Mouse (Mus musculus): ENCODE results near the gene Tesc. TPM values are rescaled to one million over a fixed set of nuclear protein-coding genes. Genes with fewer than 3 reads are reported as not detected.

Gene Tesc
- polyA plus RNA-seq, 1 experiment, result 6.1 TPM

GRCm38 (mm10) chr5:118085313-118085712 lies 57.8 kb downstream of the Tesc start:
- no peak overlapping the region for H3K4me3 ChIP-seq (replicated peaks; ENCODE audit: extremely low read depth, low read depth, low read length)
- peaks cover 25% of the 10 kb centered on the region for H3K4me1 ChIP-seq (ENCODE audit: control insufficient read depth, insufficient read depth, low read length)
- WGBS, result 77% methylated on average over 7 of the region's 7 CpGs
- TF ChIP-seq CTCF (IDR thresholded peaks at IDR 0.05; ENCODE audit: insufficient read depth, low read length), result no peak
- no peak for TF ChIP-seq POLR2A (IDR thresholded peaks at IDR 0.05; ENCODE audit: borderline replicate concordance, extremely low read depth, low read depth, low read length)
- DNase-seq, result no peak

GRCm38 (mm10) chr5:118086956-118087355 lies 59.4 kb downstream of the Tesc start:
- no peak for DNase-seq
- Histone ChIP-seq H3K4me1 (ENCODE audit: control insufficient read depth, insufficient read depth, low read length) (peaks cover 18% of the 10 kb centered on the region), H3K4me3 (replicated peaks; ENCODE audit: extremely low read depth, low read depth, low read length) (no peak overlapping the region)
- WGBS, result 66% methylated on average over 7 of the region's 7 CpGs
- TF ChIP-seq POLR2A (IDR thresholded peaks at IDR 0.05; ENCODE audit: borderline replicate concordance, extremely low read depth, low read depth, low read length) (no peak), CTCF (IDR thresholded peaks at IDR 0.05; ENCODE audit: insufficient read depth, low read length) (no peak)

- no peak for DNase-seq
- peaks cover 6% of the 10 kb centered on the region for H3K4me1 ChIP-seq (ENCODE audit: control insufficient read depth, insufficient read depth, low read length)
- 57% methylated on average over 7 of the region's 7 CpGs for WGBS
- TF ChIP-seq CTCF (IDR thresholded peaks at IDR 0.05; ENCODE audit: insufficient read depth, low read length) (no peak), POLR2A (IDR thresholded peaks at IDR 0.05; ENCODE audit: borderline replicate concordance, extremely low read depth, low read depth, low read length) (no peak)
- H3K4me3 ChIP-seq (replicated peaks; ENCODE audit: extremely low read depth, low read depth, low read length), result no peak overlapping the region
These were observed 61.6 kb downstream of the Tesc start for GRCm38 (mm10) chr5:118089102-118089501.

GRCm38 (mm10) chr5:118090101-118090500 lies 62.6 kb downstream of the Tesc start:
- DNase-seq, result no peak
- TF ChIP-seq POLR2A (IDR thresholded peaks at IDR 0.05; ENCODE audit: borderline replicate concordance, extremely low read depth, low read depth, low read length) (no peak), CTCF (IDR thresholded peaks at IDR 0.05; ENCODE audit: insufficient read depth, low read length) (no peak)
- no peak overlapping the region for H3K4me3 ChIP-seq (replicated peaks; ENCODE audit: extremely low read depth, low read depth, low read length)
- 92% methylated on average over 6 of the region's 6 CpGs for WGBS
- H3K4me1 ChIP-seq (ENCODE audit: control insufficient read depth, insufficient read depth, low read length), result no peaks in the 10 kb centered on the region

GRCm38 (mm10) chr5:118090837-118091236 lies 63.3 kb downstream of the Tesc start:
- Histone ChIP-seq H3K4me3 (replicated peaks; ENCODE audit: extremely low read depth, low read depth, low read length) (no peak overlapping the region), H3K4me1 (ENCODE audit: control insufficient read depth, insufficient read depth, low read length) (no peaks in the 10 kb centered on the region)
- TF ChIP-seq CTCF (IDR thresholded peaks at IDR 0.05; ENCODE audit: insufficient read depth, low read length), result peak; percentile 53
- no peak for TF ChIP-seq POLR2A (IDR thresholded peaks at IDR 0.05; ENCODE audit: borderline replicate concordance, extremely low read depth, low read depth, low read length)
- DNase-seq, result no peak
- WGBS, result 98% methylated on average over 2 of the region's 2 CpGs

- H3K4me3 ChIP-seq (replicated peaks; ENCODE audit: extremely low read depth, low read depth, low read length), result no peak overlapping the region
- H3K4me1 ChIP-seq (ENCODE audit: control insufficient read depth, insufficient read depth, low read length), result no peaks in the 10 kb centered on the region
- no peak for DNase-seq
- TF ChIP-seq POLR2A (IDR thresholded peaks at IDR 0.05; ENCODE audit: borderline replicate concordance, extremely low read depth, low read depth, low read length) (no peak), CTCF (IDR thresholded peaks at IDR 0.05; ENCODE audit: insufficient read depth, low read length) (no peak)
- WGBS, result 79% methylated on average over 11 of the region's 11 CpGs
These were observed 65.9 kb downstream of the Tesc start for GRCm38 (mm10) chr5:118093321-118094035.

- Histone ChIP-seq H3K4me3 (replicated peaks; ENCODE audit: extremely low read depth, low read depth, low read length) (no peak overlapping the region), H3K4me1 (ENCODE audit: control insufficient read depth, insufficient read depth, low read length) (no peaks in the 10 kb centered on the region)
- no peak for DNase-seq
- 82% methylated on average over 11 of the region's 11 CpGs for WGBS
- TF ChIP-seq POLR2A (IDR thresholded peaks at IDR 0.05; ENCODE audit: borderline replicate concordance, extremely low read depth, low read depth, low read length) (no peak), CTCF (IDR thresholded peaks at IDR 0.05; ENCODE audit: insufficient read depth, low read length) (no peak)
These were observed 67.9 kb downstream of the Tesc start for GRCm38 (mm10) chr5:118095433-118095832.

GRCm38 (mm10) chr5:118095849-118096248 lies 68.3 kb downstream of the Tesc start:
- 82% methylated on average over 4 of the region's 4 CpGs for WGBS
- Histone ChIP-seq H3K4me3 (replicated peaks; ENCODE audit: extremely low read depth, low read depth, low read length) (no peak overlapping the region), H3K4me1 (ENCODE audit: control insufficient read depth, insufficient read depth, low read length) (no peaks in the 10 kb centered on the region)
- DNase-seq, result no peak
- no peak for TF ChIP-seq POLR2A (IDR thresholded peaks at IDR 0.05; ENCODE audit: borderline replicate concordance, extremely low read depth, low read depth, low read length)
- TF ChIP-seq CTCF (IDR thresholded peaks at IDR 0.05; ENCODE audit: insufficient read depth, low read length), result no peak

- TF ChIP-seq CTCF (IDR thresholded peaks at IDR 0.05; ENCODE audit: insufficient read depth, low read length) (no peak), POLR2A (IDR thresholded peaks at IDR 0.05; ENCODE audit: borderline replicate concordance, extremely low read depth, low read depth, low read length) (no peak)
- Histone ChIP-seq H3K4me1 (ENCODE audit: control insufficient read depth, insufficient read depth, low read length) (no peaks in the 10 kb centered on the region), H3K4me3 (replicated peaks; ENCODE audit: extremely low read depth, low read depth, low read length) (no peak overlapping the region)
- 81% methylated on average over 3 of the region's 3 CpGs for whole genome bisulfite sequencing
- no peak for DNase-seq
These were observed 68.8 kb downstream of the Tesc start for GRCm38 (mm10) chr5:118096317-118096716.

Measured in lung, adult 2 months (tissue).